Mouse (Mus musculus) heart, postnatal 0 days (tissue): ENCODE measurements around the gene Gm16181. TPM values are rescaled to one million over a fixed set of nuclear protein-coding genes. Genes with fewer than 3 reads are reported as not detected.

Experiments used
- ATAC-seq: fragments of 200-750 bp; cut with Nextera tagmentation; 2 replicates; pipeline ENCODE4 v1.8.0; 2017; ENCODE audit warnings: low read depth, moderate number of reproducible peaks, moderate library complexity; ENCODE audit not compliant: insufficient read depth
- DNase-seq: peaks from one replicate; pipeline ENCODE4 v3.0.0-alpha.2; 2016; ENCODE audit warnings: low spot score
- H3K27ac ChIP-seq: fragments of 300-500 bp; sonication (generic); 2 replicates; pipeline ENCODE4 v1.5.1; 2014; ENCODE audit warnings: low read depth, mild to moderate bottlenecking
- H3K27me3 ChIP-seq: fragments of 300-500 bp; sonication (generic); 2 replicates; pipeline ENCODE4 v1.6.1; 2014; ENCODE audit warnings: low read length, mixed read lengths; ENCODE audit not compliant: control insufficient read depth, insufficient read depth
- H3K36me3 ChIP-seq: fragments of 300-500 bp; sonication (generic); replicated peaks from 2 replicates; pipeline ENCODE4 v1.6.1; 2014; ENCODE audit warnings: low read length, mixed read lengths; ENCODE audit not compliant: control insufficient read depth, insufficient read depth
- H3K4me1 ChIP-seq: fragments of 300-500 bp; sonication (generic); 2 replicates; pipeline ENCODE4 v1.6.1; 2014; ENCODE audit warnings: antibody characterized with exemption; ENCODE audit not compliant: control insufficient read depth, insufficient read depth
- H3K4me2 ChIP-seq: fragments of 300-500 bp; sonication (generic); 2 replicates; pipeline ENCODE4 v1.6.1; 2014; ENCODE audit warnings: low read depth, mild to moderate bottlenecking, low read length, moderate library complexity
- H3K4me3 ChIP-seq: fragments of 300-500 bp; sonication (generic); 2 replicates; pipeline ENCODE4 v1.5.1; 2014; ENCODE audit warnings: low read depth, low read length
- H3K9ac ChIP-seq: fragments of 300-500 bp; sonication (generic); replicated peaks from 2 replicates; pipeline ENCODE4 v1.6.1; 2014; ENCODE audit warnings: low read depth, low read length, mixed read lengths
- H3K9me3 ChIP-seq: fragments of 300-500 bp; sonication (generic); replicated peaks from 2 replicates; pipeline ENCODE4 v1.6.1; 2016; ENCODE audit warnings: low read length; ENCODE audit not compliant: control insufficient read depth
- CTCF ChIP-seq: IDR thresholded peaks from 2 replicates; pipeline ENCODE4 v1.5.1; 2016; ENCODE audit warnings: antibody characterized with exemption, control low read depth, low read depth
- EP300 ChIP-seq: IDR thresholded peaks from 2 replicates; pipeline ENCODE4 v1.6.1; 2016; ENCODE audit warnings: antibody characterized with exemption, low read depth
- WGBS: fragments of 180-500 bp; shearing (Covaris S2); extraction: QIAGEN DNeasy Blood & Tissue Kit; methylation state at CpG from one replicate; pipeline ENCODE4 v1.1.7; 2014; 5-methylcytosine and 5-hydroxymethylcytosine counted together
- polyA plus RNA-seq: library from polyadenylated mRNA; unstranded; fragments of >200 nt; fragmentation: Nextera tagmentation; extraction: Ambion mirVana; gene quantifications from 2 replicates; pipeline ENCODE4 v1.2.1, GENCODE M21; 2015
- total RNA-seq: library from RNA; depleted of rRNA; stranded (reverse); fragments of >200 nt; gene quantifications from 2 replicates; pipeline ENCODE4 v1.2.3, GENCODE M21; 2014; ENCODE audit warnings: low replicate concordance

The Gm16181 gene
- total and polyA plus RNA-seq, 2 experiments from 2014 or later: 0.87 TPM; not detected in 1

GRCm38 (mm10) chr17:35193881-35194843, 26.5 kb upstream of the Gm16181 start, which contains the start of gene Ltb:
TSS of gene Ltb (plus strand) at chr17:35194439.
- DNase-seq (no peak), ATAC-seq (no peak)
- Histone ChIP-seq H3K9ac (peak within 1 kb of the TSS; percentile 30; the same call in 1 of the 2 replicates), H3K4me2 (peak within 1 kb of the TSS; percentile 66), H3K9me3 (no peaks in the 10 kb centered on the region), H3K27me3 (peaks cover 47% of the 10 kb centered on the region), H3K36me3 (no peaks in the 10 kb centered on the region), H3K4me3 (peak within 1 kb of the TSS; percentile 47; the same call in 1 of the 2 replicates), H3K27ac (peak within 1 kb of the TSS; percentile 31; the same call in 1 of the 2 replicates), H3K4me1 (peaks cover 5% of the 10 kb centered on the region)
- 50% methylated on average over 28 of the region's 28 CpGs for WGBS
- TF ChIP-seq EP300 (no peak), CTCF (no peak)

- H3K27me3 ChIP-seq: peaks cover 53% of the 10 kb centered on the region
- peak overlapping the region; percentile 30; the same call in 1 of the 2 replicates for H3K9ac ChIP-seq
- peaks cover 5% of the 10 kb centered on the region for H3K4me1 ChIP-seq
- H3K36me3 ChIP-seq: no peaks in the 10 kb centered on the region
- H3K9me3 ChIP-seq: no peaks in the 10 kb centered on the region
- H3K4me3 ChIP-seq: peak overlapping the region; percentile 47
- peak; percentile 9; the same call in 1 of the 2 replicates for ATAC-seq
- DNase-seq: no peak
- H3K4me2 ChIP-seq: peak overlapping the region; percentile 66
- WGBS: 36% methylated on average over 19 of the region's 19 CpGs
- TF ChIP-seq EP300 (no peak), CTCF (no peak)
- peak overlapping the region; percentile 16; the same call in 1 of the 2 replicates for H3K27ac ChIP-seq
These were observed 25.6 kb upstream of the Gm16181 start for GRCm38 (mm10) chr17:35194844-35195630.

- Histone ChIP-seq H3K9ac (peak overlapping the region; percentile 30; the same call in 1 of the 2 replicates), H3K36me3 (no peaks in the 10 kb centered on the region), H3K9me3 (no peaks in the 10 kb centered on the region), H3K27me3 (peaks cover 60% of the 10 kb centered on the region), H3K4me1 (peaks cover 5% of the 10 kb centered on the region), H3K4me3 (peak overlapping the region; percentile 47), H3K4me2 (peak overlapping the region; percentile 66), H3K27ac (no peak overlapping the region)
- DNase-seq (peak; percentile 45), ATAC-seq (peak; percentile 87)
- TF ChIP-seq EP300 (no peak), CTCF (peak; percentile 84)
- under 1% methylated on average over 65 of the region's 66 CpGs for WGBS
These were observed 24.9 kb upstream of the Gm16181 start for GRCm38 (mm10) chr17:35195631-35196320.

DNA sequence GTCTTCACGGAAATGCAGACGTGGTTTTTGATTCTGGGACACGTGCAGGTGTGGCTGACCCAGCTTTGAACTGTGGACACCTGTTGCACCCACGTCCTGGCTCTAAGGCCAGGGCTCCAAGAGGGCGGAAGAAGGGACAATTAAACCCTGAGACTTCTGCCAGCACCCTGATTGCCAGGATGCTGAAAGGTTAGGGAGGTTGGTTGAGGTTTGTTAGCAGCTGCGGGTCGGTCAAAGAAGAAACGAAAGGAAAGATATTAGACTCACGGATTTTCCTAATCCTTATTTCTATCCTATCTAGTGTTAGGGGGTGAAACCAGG, 24.4 kb upstream of the Gm16181 start:
- DNase-seq: no peak
- peak overlapping the region; percentile 30; the same call in 1 of the 2 replicates for H3K9ac ChIP-seq

GRCm38 (mm10) chr17:35197126-35197525, 23.5 kb upstream of the Gm16181 start:
- peaks cover 67% of the 10 kb centered on the region for H3K27me3 ChIP-seq
- no peak overlapping the region; the same call in 1 of the 2 replicates for H3K4me2 ChIP-seq
- no peak for TF ChIP-seq CTCF
- TF ChIP-seq EP300: no peak
- DNase-seq (no peak), ATAC-seq (no peak)
- no peaks in the 10 kb centered on the region for H3K9me3 ChIP-seq
- H3K27ac ChIP-seq: no peak overlapping the region
- H3K4me1 ChIP-seq: peaks cover 5% of the 10 kb centered on the region
- no peak overlapping the region for H3K9ac ChIP-seq
- no peak overlapping the region for H3K4me3 ChIP-seq
- 32% methylated on average over 6 of the region's 6 CpGs for WGBS
- no peaks in the 10 kb centered on the region for H3K36me3 ChIP-seq

More for the DNA sequence above, 24.4 kb upstream of the Gm16181 start:
- 30% methylated on average over 9 of the region's 9 CpGs for WGBS
- H3K4me2 ChIP-seq: peak overlapping the region; percentile 66
- peaks cover 5% of the 10 kb centered on the region for H3K4me1 ChIP-seq
- H3K4me3 ChIP-seq: peak overlapping the region; percentile 47
- no peak for ATAC-seq
- no peaks in the 10 kb centered on the region for H3K9me3 ChIP-seq
- H3K27ac ChIP-seq: no peak overlapping the region
- H3K27me3 ChIP-seq: peaks cover 64% of the 10 kb centered on the region
- no peak for TF ChIP-seq EP300
- TF ChIP-seq CTCF: no peak
- H3K36me3 ChIP-seq: no peaks in the 10 kb centered on the region
